Mouse (Mus musculus): ENCODE data around the gene Egfem1. TPM values are rescaled to one million over a fixed set of nuclear protein-coding genes. Genes with fewer than 3 reads are reported as not detected.
A peak's percentile ranks its signal among the peaks of the same experiment; 100 is the strongest.

Gene Egfem1
- total RNA-seq, 4 experiments from 2014 or later, result 16.2 to 21.6 (median 19.3) TPM

DNA sequence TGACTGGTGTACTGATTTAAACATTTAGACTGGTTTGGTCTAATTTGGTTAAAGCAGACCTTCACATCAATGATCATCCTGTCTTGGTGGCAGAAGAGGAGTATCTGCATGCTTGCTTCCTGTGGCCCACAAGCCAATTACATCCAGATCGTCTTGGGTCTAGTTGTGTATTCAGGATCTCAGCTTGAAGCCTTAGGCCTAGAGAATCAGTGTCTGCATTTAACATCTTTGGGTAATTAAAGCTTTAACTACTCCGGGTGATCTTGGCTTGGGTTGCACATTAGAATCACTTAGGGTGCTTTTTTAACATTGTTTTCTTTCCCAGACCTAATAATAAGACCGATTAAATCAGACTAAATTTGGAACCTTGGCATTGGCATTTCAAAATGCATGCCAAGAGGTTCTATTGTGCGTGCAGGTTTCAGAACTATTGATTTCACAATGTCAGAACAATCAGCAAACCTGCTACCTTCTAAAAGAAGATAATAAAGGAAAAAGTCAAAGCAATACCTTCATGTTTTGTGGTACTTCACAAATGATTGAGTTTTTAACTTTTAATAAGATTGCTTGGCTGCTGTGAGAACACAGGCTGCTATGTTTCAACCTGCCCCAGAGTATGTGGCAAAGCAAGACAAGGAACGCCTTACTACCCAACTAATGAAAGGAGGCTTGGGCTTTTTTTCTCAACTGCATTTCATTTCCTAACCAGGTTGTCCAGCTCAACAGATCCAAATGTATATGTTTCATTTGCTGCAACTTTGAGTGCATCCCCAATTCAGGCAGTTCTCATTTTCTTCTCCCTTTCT is 496.4 kb downstream of the Egfem1 start:
- DNase-seq (ENCODE audit: low spot score in 2 of 2), result no peak

- DNase-seq (ENCODE audit: low spot score in 2 of 2), result no peak
Observed at GRCm38 (mm10) chr3:29582749-29583148, 500.9 kb downstream of the Egfem1 start.

DNA sequence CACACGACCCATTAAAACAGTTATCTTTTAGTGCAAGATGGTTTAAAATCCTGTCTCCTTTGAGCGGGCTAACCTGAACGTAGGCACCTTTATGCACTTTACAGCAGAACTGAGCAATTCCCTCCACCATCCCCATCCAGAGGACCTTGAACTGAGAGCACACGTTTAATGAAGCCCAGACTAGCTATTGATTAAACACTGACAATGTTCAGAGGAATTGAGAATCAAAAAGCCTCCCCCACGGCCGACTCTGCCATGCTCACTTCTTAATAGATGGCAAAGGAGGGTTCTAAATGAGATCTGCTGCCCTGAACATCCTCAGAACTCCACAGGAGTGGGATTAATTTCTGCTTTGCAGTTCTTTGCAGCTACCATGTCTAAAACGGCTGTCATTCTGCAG is 520.3 kb downstream of the Egfem1 start:
- no peak for DNase-seq (ENCODE audit: low spot score in 2 of 2)

- DNase-seq (ENCODE audit: low spot score in 2 of 2), result no peak
Observed at GRCm38 (mm10) chr3:29608713-29609112, 526.9 kb downstream of the Egfem1 start.

DNA sequence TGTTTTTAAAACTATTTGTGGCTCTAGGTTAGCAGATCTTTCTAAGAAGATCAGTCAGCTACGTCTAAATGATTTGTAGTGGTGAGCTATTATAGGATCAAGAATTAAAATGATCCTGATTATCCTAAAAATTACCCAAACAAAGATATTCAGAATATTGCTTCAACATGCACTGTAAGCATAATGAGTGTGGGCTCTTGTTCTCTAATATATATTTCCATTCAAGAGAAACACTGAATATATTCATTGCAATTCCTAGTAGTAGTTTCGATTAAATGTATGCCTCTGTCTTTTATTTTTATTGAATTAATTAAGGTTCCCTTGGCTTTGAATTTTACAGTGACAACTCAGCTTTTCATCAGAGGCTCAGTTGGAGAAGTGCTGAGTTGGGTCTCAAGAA is 527.4 kb downstream of the Egfem1 start:
- DNase-seq (ENCODE audit: low spot score in 2 of 2), result no peak

DNA sequence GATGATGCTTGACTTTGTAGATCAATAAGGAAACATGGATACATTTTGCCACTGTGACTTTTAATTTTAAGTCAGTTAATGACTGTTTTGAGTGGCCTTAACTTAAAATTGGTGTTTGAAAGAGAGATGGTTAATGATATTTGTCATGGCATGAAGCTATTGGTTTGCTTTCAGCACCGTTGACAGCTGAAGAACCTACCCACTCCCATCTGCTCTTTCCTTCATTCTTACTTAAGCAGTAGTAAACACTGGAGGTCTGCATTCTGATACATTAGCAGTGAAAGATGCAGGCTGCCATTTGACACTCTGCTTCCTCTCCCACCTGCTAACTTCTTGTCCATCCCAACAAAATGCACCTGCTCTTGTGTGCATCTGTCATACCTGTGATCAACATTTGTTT is 537.8 kb downstream of the Egfem1 start:
- no peak for DNase-seq (ENCODE audit: low spot score in 2 of 2)

GRCm38 (mm10) chr3:29639819-29640218 is 558.0 kb downstream of the Egfem1 start:
- DNase-seq (ENCODE audit: low spot score in 2 of 2), result no peak

DNA sequence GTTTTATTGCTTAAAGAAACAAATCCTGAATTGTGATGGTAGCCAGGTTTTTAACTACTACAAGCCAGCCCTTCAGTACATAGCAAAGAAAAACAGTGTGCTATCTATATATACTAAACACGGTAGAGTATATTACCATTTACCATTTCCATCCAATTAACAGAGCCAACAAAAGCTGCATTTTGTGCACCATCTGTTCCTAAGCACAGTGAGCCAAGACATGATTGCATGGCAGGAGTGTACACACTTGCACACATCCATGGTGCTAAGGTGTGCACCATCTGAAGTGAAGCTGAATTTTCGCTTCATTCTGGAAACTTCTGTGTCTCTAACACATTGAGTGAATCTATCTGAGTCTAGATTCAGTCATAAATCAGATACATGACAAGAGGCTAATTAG is 585.0 kb downstream of the Egfem1 start:
- DNase-seq (ENCODE audit: low spot score in 2 of 2), result no peak

GRCm38 (mm10) chr3:29689367-29690285 is 607.8 kb downstream of the Egfem1 start:
- DNase-seq (ENCODE audit: low spot score in 2 of 2), result no peak

DNA sequence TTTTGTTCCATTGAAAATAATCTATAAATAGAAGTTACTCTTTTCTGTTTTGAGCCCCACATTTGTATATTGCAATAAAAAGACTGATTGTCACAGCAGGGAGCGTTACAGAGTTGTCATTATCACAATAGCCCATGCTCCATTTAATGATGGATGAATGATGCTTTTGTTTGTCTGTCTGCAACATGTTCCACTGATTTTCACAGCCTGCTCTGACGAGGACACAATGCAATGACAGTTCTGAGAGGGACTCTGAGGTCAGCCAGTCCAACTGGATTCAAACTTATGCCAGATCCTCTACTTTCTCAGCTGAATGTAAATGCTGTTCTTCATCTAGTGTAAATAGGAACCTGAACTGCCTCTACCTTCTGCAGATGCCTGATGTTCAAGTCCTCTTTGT is 619.3 kb downstream of the Egfem1 start:
- DNase-seq (ENCODE audit: low spot score in 2 of 2), result no peak

DNA sequence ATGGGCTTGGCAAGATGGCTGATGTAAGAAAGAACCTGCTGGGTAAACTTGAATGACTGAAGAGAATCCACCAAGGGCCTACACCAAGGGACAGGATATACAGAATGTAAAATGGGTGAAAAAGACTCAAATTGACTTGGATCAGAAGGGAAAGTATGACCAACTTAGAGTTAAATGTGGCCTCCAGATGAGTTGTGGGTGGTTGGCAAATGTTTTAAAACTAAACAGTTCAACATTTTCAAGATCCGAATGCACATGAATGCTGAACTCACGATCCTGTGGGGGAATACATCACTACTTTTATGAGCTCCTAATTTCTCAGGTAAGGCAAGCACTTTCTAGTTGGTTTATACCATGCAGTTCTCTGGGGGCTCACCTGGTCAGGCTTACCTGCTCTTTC is 625.0 kb downstream of the Egfem1 start:
- DNase-seq (ENCODE audit: low spot score in 2 of 2), result no peak

DNA sequence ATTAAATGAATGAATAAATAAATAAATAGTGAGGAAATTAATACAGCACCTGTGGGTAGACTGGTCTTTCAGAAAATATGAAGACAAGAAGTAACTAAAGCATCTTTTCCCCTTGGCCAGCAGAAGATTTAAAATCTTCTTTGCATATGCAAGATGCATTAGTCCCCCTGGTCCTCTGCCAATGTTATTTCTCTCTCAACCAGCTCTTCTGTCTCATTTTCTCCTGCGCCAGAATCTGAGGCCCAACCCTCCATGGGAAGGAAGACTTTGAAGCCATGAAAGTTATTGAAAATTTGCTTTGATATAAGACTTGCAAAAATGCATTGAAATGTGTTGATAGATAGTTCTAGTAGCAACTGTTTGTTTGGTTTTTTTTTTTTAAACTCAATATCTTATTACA is 625.6 kb downstream of the Egfem1 start:
- DNase-seq (ENCODE audit: low spot score in 2 of 2), result no peak

GRCm38 (mm10) chr3:29726376-29726967 is 644.6 kb downstream of the Egfem1 start:
- DNase-seq (ENCODE audit: low spot score in 2 of 2), result no peak

- peak in 1 of 2 experiments; percentile 30 for DNase-seq (ENCODE audit: low spot score in 2 of 2)
Observed at GRCm38 (mm10) chr3:29730062-29730760, 648.4 kb downstream of the Egfem1 start.

DNA sequence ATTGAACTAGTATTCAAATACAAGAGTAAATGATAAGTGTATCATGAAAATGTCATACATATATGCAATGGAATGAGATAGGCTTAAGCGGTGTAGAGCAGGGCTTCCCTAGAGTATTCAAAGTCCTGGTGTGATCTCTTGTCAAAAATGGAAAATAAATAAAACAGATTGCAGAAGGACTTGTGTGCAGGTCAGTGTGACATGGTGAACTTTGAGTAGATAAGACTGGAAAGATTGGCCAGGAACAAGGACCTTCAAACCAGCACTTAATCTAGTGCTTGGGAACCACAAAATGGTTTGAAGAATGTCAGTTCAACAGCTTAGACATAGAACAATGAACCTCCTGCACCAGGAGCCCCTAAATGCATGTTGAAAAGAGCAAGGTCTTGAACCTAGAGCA is 649.7 kb downstream of the Egfem1 start:
- DNase-seq (ENCODE audit: low spot score in 2 of 2), result no peak

DNA sequence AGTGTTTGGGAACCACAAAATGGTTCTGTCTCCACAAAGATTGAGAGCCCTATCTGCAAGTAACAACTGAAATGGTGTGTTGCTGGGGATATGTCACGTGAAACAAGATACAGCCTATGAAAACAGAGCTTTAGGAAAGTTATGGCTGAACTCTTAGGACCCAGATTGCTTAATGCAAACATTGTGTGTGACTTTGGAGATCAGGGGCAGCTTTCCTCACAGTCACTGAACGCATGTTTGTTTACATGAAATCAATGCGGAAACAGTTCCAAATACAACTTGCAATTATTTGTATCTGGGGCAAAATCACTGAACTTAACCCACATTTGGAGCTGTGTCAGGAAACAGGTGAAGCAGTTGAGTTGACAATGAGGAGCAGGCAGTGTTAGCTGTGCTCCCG is 650.8 kb downstream of the Egfem1 start:
- no peak for DNase-seq (ENCODE audit: low spot score in 2 of 2)

DNA sequence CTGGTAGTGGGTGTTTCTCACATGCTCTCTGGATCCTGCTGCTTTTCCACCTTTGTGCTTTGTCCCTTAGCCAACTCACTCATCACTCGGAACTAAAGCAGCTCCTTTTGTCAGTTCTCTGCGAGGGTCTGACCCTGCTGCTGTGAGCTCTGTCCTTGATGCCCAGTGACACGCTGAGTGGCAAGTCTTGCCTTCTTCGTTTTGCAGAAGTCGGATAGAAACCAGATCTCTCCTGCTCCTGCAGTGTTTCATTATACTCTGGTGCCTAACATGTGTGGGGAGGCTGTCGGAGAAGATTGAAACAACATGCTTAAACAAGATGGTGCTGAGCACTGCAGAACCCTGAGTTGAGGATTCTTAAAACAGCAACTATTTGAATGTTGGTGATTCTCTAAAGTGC is 652.4 kb downstream of the Egfem1 start:
- DNase-seq (ENCODE audit: low spot score in 2 of 2), result no peak

GRCm38 (mm10) chr3:29739292-29739691 is 657.5 kb downstream of the Egfem1 start:
- no peak for DNase-seq (ENCODE audit: low spot score in 2 of 2)
